Mouse (Mus musculus): ENCODE results near the gene Adgrl1.

DNA sequence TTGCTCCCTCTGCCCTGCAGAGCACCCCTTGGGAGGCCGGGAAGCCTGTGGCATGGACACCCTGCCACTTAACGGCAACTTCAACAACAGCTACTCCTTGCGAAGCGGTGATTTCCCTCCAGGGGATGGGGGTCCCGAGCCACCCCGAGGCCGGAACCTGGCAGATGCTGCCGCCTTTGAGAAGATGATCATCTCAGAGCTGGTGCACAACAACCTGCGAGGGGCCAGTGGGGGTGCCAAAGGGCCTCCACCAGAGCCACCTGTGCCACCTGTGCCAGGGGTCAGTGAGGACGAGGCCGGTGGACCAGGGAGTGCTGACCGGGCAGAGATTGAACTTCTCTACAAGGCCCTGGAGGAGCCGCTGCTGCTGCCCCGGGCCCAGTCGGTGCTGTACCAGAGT is 38.4 kb downstream of the Adgrl1 start:
- TF ChIP-seq CTCF (IDR thresholded peaks at IDR 0.05; ENCODE audit: insufficient read depth, low read depth, low read length) (no peak), POLR2A (IDR thresholded peaks at IDR 0.05; ENCODE audit: insufficient read depth, low read depth, low read length) (no peak)
